Mouse (Mus musculus) neural tube, embryonic 12.5 days (tissue): ENCODE measurements around the gene Syne1. TPM values are rescaled to one million over a fixed set of nuclear protein-coding genes. Genes with fewer than 3 reads are reported as not detected.

Experiments
- ATAC-seq: fragments of 200-750 bp; cut with Nextera tagmentation; 2 replicates; pipeline ENCODE4 v1.8.0; 2017; ENCODE audit warnings: low read depth, mild to moderate bottlenecking, moderate TSS enrichment, moderate library complexity; ENCODE audit not compliant: low FRiP score
- H3K27ac ChIP-seq: fragments of 300-500 bp; sonication (generic); 2 replicates; pipeline ENCODE4 v1.5.1; 2016
- H3K27me3 ChIP-seq: fragments of 300-500 bp; sonication (generic); replicated peaks from 2 replicates; pipeline ENCODE4 v1.6.1; 2016; ENCODE audit warnings: mild to moderate bottlenecking
- H3K36me3 ChIP-seq: fragments of 300-500 bp; sonication (generic); 2 replicates; pipeline ENCODE4 v1.6.1; 2016; ENCODE audit warnings: mild to moderate bottlenecking
- H3K4me1 ChIP-seq: fragments of 300-500 bp; sonication (generic); 2 replicates; pipeline ENCODE4 v1.6.1; 2016
- H3K4me2 ChIP-seq: fragments of 300-500 bp; sonication (generic); replicated peaks from 2 replicates; pipeline ENCODE4 v1.6.1; 2016; ENCODE audit warnings: mild to moderate bottlenecking
- H3K4me3 ChIP-seq: fragments of 300-500 bp; sonication (generic); 2 replicates; pipeline ENCODE4 v1.5.1; 2016
- H3K9ac ChIP-seq: fragments of 300-500 bp; sonication (generic); 2 replicates; pipeline ENCODE4 v1.6.1; 2016; ENCODE audit warnings: mild to moderate bottlenecking
- H3K9me3 ChIP-seq: fragments of 300-500 bp; sonication (generic); 2 replicates; pipeline ENCODE4 v1.6.1; 2016; ENCODE audit warnings: mild to moderate bottlenecking
- WGBS: fragments of 180-500 bp; shearing (Covaris S2); methylation state at CpG from one replicate; pipeline ENCODE4 v1.1.7; 2016; 5-methylcytosine and 5-hydroxymethylcytosine counted together
- polyA plus RNA-seq: library from polyadenylated mRNA; unstranded; fragments of >200 nt; fragmentation: Nextera tagmentation; extraction: Ambion mirVana; gene quantifications from 2 replicates; pipeline ENCODE4 v1.2.1, GENCODE M21; 2016

Syne1 gene
- polyA plus RNA-seq, 1 experiment from 2014 or later = 5.9 TPM

GRCm38 (mm10) chr10:5381536-5381935 lies 169.7 kb downstream of the Syne1 start:
- H3K4me2 ChIP-seq = no peak overlapping the region
- no peaks in the 10 kb centered on the region for H3K9me3 ChIP-seq
- no peak overlapping the region for H3K27ac ChIP-seq
- no peaks in the 10 kb centered on the region for H3K36me3 ChIP-seq
- no peaks in the 10 kb centered on the region for H3K4me1 ChIP-seq
- no peak for ATAC-seq
- no peaks in the 10 kb centered on the region for H3K27me3 ChIP-seq
- no peak overlapping the region for H3K4me3 ChIP-seq
- H3K9ac ChIP-seq = no peak overlapping the region
- 89% methylated on average over 4 of the region's 4 CpGs for WGBS

DNA sequence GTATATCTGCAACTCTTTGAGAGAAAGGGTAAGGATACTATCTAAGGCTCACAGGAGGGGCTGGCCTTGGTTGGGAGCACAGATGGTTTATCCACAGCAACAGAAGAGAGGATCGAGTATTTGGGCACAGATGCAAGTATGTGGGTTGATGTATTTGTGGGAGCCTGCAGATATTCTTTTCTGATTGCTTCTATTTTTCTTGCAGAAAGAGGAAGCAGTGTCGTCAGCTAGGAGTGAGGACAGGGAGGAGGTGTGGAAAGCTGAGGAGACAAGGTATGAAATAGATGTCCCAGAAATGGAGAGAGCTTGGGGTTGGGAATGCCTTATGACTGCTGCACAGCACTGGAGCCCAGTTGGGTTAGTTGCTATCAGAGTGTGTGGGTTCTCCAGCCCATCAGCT lies 172.3 kb downstream of the Syne1 start:
- no peaks in the 10 kb centered on the region for H3K9me3 ChIP-seq
- no peak overlapping the region for H3K27ac ChIP-seq
- no peaks in the 10 kb centered on the region for H3K27me3 ChIP-seq
- WGBS = 71% methylated on average over 2 of the region's 2 CpGs
- H3K4me3 ChIP-seq = no peak overlapping the region
- H3K36me3 ChIP-seq = no peaks in the 10 kb centered on the region
- H3K4me2 ChIP-seq = no peak overlapping the region
- no peak for ATAC-seq
- H3K9ac ChIP-seq = no peak overlapping the region
- no peaks in the 10 kb centered on the region for H3K4me1 ChIP-seq

DNA sequence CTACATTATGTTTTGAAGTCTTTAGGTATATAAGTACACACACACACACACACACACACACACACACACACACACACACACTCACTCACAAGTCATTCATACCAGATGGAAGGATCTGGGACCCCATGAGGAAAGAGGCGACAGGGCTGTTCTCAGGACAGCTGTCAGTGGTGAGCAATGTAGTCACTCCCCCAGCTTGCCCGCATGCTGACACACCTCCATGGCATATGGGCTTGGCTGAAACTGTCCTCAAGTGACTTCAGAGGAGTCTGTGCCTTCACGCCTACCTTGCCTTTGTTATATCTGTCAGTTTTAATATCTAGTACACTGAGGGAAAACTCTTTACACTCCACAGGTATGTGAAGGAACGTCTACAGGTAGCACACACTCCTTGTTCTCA lies 181.7 kb downstream of the Syne1 start:
- WGBS = 87% methylated on average over 4 of the region's 4 CpGs
- H3K4me3 ChIP-seq = no peak overlapping the region
- ATAC-seq = no peak
- no peak overlapping the region for H3K27ac ChIP-seq
- no peaks in the 10 kb centered on the region for H3K4me1 ChIP-seq
- H3K4me2 ChIP-seq = no peak overlapping the region
- no peak overlapping the region for H3K9ac ChIP-seq
- no peaks in the 10 kb centered on the region for H3K36me3 ChIP-seq
- no peaks in the 10 kb centered on the region for H3K9me3 ChIP-seq
- H3K27me3 ChIP-seq = no peaks in the 10 kb centered on the region

DNA sequence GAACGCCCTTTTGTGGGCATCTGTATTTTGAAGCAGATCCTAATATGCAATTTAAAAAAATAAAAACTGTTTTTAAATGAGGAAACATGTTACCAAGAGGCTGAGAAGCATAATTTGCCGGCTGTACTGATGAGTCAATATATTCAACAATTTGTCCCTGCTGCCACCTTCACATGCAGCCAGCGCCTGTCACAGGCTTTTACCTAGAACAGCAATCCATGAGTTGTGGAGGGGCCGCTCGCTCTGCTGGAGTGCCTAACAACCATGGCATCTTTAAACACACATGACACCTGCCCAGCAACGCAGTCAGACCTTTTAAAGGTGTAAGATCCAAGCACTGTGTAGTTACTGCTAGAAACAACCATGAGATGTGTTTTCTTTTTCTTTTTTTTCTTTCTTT lies 183.0 kb downstream of the Syne1 start:
- H3K27ac ChIP-seq = no peak overlapping the region
- H3K4me2 ChIP-seq = no peak overlapping the region
- no peak overlapping the region for H3K9ac ChIP-seq
- 73% methylated on average over 6 of the region's 6 CpGs for WGBS
- no peak for ATAC-seq
- H3K4me1 ChIP-seq = no peaks in the 10 kb centered on the region
- no peak overlapping the region for H3K4me3 ChIP-seq
- H3K36me3 ChIP-seq = no peaks in the 10 kb centered on the region
- H3K9me3 ChIP-seq = no peaks in the 10 kb centered on the region
- H3K27me3 ChIP-seq = no peaks in the 10 kb centered on the region

DNA sequence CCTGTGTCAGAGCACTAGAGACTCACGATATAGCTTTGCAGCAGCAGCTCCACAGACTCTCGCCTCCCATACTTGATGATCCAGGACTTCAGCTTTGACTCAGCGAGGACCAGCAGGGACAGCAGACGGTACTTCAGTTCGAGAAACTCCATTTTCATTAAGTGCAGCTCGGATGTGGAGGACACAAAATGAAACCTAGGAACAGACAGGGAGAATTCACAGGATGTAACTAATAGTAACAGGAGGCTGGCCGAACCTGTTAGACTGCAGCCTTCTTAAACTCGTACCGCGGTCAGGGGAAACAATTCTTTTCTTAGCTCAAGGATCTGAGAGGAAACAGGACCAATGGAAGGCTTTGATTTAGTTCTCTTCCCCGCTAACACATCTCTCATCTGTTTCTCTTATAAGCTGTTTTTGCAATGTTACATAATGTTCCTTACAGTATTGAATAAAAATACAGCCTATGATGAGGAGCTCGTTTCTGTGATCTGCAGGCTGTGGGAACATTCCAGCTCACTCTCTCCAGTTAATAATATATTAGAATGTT lies 183.7 kb downstream of the Syne1 start:
- H3K4me2 ChIP-seq = no peak overlapping the region
- ATAC-seq = no peak
- no peaks in the 10 kb centered on the region for H3K4me1 ChIP-seq
- H3K27ac ChIP-seq = no peak overlapping the region
- no peaks in the 10 kb centered on the region for H3K36me3 ChIP-seq
- no peak overlapping the region for H3K9ac ChIP-seq
- no peaks in the 10 kb centered on the region for H3K27me3 ChIP-seq
- H3K4me3 ChIP-seq = no peak overlapping the region
- no peaks in the 10 kb centered on the region for H3K9me3 ChIP-seq
- WGBS = 78% methylated on average over 12 of the region's 12 CpGs

DNA sequence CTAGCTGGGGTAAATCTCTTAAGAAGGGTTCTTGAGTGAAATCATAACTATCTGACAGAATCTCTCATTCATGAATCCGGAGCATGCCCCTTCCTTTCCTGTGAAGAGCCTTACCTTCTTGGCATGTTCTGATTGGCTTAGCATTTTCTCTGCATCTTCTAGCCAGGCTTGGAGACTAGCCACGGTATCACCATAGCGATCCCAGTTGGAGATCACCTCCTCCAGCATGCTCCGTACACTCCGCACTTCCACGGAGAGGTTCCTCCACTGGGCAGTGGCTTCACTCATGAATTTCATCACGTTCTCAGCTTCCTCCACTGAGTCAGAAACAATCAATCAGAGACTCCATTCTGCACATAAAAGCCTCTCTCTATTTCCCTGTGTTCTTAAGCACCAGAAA lies 190.7 kb downstream of the Syne1 start:
- Histone ChIP-seq H3K27ac (no peak overlapping the region), H3K4me2 (no peak overlapping the region), H3K36me3 (no peaks in the 10 kb centered on the region), H3K4me3 (no peak overlapping the region), H3K9ac (no peak overlapping the region), H3K9me3 (no peaks in the 10 kb centered on the region), H3K27me3 (no peaks in the 10 kb centered on the region), H3K4me1 (no peaks in the 10 kb centered on the region)
- no peak for ATAC-seq
- WGBS = 65% methylated on average over 7 of the region's 7 CpGs

- Histone ChIP-seq H3K4me3 (no peak overlapping the region), H3K4me2 (no peak overlapping the region), H3K27ac (no peak overlapping the region), H3K9me3 (no peaks in the 10 kb centered on the region), H3K27me3 (no peaks in the 10 kb centered on the region), H3K36me3 (no peaks in the 10 kb centered on the region), H3K4me1 (no peaks in the 10 kb centered on the region), H3K9ac (no peak overlapping the region)
- WGBS = 90% methylated on average over 5 of the region's 5 CpGs
- ATAC-seq = no peak
These were observed 194.7 kb downstream of the Syne1 start for GRCm38 (mm10) chr10:5356614-5357013.

- no peak overlapping the region for H3K4me3 ChIP-seq
- WGBS = 90% methylated on average over 1 of the region's 1 CpGs
- ATAC-seq = no peak
- no peaks in the 10 kb centered on the region for H3K4me1 ChIP-seq
- no peaks in the 10 kb centered on the region for H3K9me3 ChIP-seq
- H3K27me3 ChIP-seq = no peaks in the 10 kb centered on the region
- H3K36me3 ChIP-seq = no peaks in the 10 kb centered on the region
- H3K9ac ChIP-seq = no peak overlapping the region
- no peak overlapping the region for H3K27ac ChIP-seq
- no peak overlapping the region for H3K4me2 ChIP-seq
These were observed 197.9 kb downstream of the Syne1 start for GRCm38 (mm10) chr10:5353390-5353789.

DNA sequence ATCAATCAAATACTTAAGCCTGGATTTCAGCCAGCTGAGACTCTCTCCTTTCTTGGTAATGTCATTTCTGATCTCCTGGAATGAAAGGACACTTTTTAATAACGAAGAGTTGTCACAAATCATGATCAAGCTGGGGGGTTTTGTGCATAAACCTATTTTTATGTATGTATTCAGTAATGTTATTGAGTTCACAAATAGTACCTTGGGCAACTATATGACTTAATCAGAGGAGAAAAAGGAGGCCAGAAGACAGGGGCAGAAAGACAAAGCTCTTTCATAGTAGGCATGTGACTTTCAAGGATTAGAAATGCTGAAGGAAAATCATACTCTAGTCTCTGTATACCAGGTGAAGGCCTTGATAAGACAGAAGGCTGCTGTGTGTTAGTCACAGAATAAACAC lies 204.4 kb downstream of the Syne1 start:
- 76% methylated on average over 1 of the region's 1 CpGs for WGBS
- H3K9me3 ChIP-seq = no peaks in the 10 kb centered on the region
- H3K9ac ChIP-seq = no peak overlapping the region
- H3K27me3 ChIP-seq = no peaks in the 10 kb centered on the region
- no peak for ATAC-seq
- no peaks in the 10 kb centered on the region for H3K4me1 ChIP-seq
- H3K4me3 ChIP-seq = no peak overlapping the region
- no peak overlapping the region for H3K27ac ChIP-seq
- H3K4me2 ChIP-seq = no peak overlapping the region
- H3K36me3 ChIP-seq = no peaks in the 10 kb centered on the region

DNA sequence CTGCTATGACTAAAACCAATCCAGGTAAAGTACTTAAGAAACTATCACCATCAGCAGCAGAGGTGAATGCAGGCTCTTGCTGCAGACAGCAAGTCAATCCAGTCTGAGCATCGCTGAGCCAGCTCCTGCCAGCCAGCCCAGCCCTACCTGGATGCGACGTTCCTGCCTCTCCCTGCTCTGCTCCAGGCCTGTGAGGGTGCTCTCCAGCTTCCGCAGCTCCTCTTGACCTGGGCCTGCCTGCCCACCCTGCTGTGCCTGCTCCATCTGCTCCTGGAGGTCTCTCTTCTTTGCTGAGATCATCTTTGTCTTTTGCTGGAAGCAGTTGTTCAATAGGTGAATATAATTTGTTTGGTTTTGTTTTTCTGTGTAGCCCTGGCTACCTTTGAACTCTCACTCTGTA lies 208.1 kb downstream of the Syne1 start:
- Histone ChIP-seq H3K4me3 (no peak overlapping the region), H3K4me1 (no peaks in the 10 kb centered on the region), H3K9me3 (no peaks in the 10 kb centered on the region), H3K36me3 (no peaks in the 10 kb centered on the region), H3K9ac (no peak overlapping the region), H3K4me2 (no peak overlapping the region), H3K27me3 (no peaks in the 10 kb centered on the region), H3K27ac (no peak overlapping the region)
- ATAC-seq = no peak
- 64% methylated on average over 4 of the region's 4 CpGs for WGBS

DNA sequence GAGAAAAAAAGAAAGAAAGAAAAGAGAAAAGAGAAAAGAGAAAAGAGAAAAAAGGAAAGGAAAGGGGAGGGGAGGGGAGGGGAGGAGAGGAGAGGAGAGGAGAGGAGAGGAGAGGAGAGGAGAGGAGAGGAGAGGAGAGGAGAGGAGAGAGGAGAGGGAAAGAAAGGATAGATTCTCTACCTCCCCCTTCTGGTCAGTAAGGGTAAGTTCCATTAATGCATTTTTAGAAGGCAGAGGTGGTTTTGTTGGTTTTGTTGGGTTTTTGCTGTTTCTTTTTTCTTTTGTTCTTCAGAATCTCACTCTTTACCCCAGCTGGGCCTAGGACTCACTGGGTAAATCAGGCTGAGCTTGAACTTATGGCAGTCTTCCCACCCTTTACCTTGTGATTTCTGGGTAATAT lies 214.9 kb downstream of the Syne1 start:
- no peak for ATAC-seq
- Histone ChIP-seq H3K9ac (no peak overlapping the region), H3K4me2 (no peak overlapping the region)

GRCm38 (mm10) chr10:5332801-5333200 lies 218.5 kb downstream of the Syne1 start:
- 90% methylated on average over 5 of the region's 5 CpGs for WGBS

More for the DNA sequence above, 214.9 kb downstream of the Syne1 start:
- H3K4me1 ChIP-seq = no peaks in the 10 kb centered on the region
- no peaks in the 10 kb centered on the region for H3K9me3 ChIP-seq
- no peaks in the 10 kb centered on the region for H3K36me3 ChIP-seq
- H3K4me3 ChIP-seq = no peak overlapping the region
- no peak overlapping the region for H3K27ac ChIP-seq
- no peaks in the 10 kb centered on the region for H3K27me3 ChIP-seq

GRCm38 (mm10) chr10:5326716-5327115 lies 224.6 kb downstream of the Syne1 start:
- Histone ChIP-seq H3K27me3 (no peaks in the 10 kb centered on the region), H3K9me3 (no peaks in the 10 kb centered on the region), H3K27ac (no peak overlapping the region), H3K36me3 (no peaks in the 10 kb centered on the region), H3K9ac (no peak overlapping the region), H3K4me3 (no peak overlapping the region), H3K4me1 (no peaks in the 10 kb centered on the region), H3K4me2 (no peak overlapping the region)
- ATAC-seq = no peak
- WGBS = 82% methylated on average over 9 of the region's 9 CpGs

More at GRCm38 (mm10) chr10:5332801-5333200, 218.5 kb downstream of the Syne1 start:
- no peak overlapping the region for H3K27ac ChIP-seq
- H3K36me3 ChIP-seq = no peaks in the 10 kb centered on the region
- no peak for ATAC-seq
- H3K4me2 ChIP-seq = no peak overlapping the region
- H3K4me3 ChIP-seq = no peak overlapping the region
- H3K9me3 ChIP-seq = no peaks in the 10 kb centered on the region
- no peaks in the 10 kb centered on the region for H3K27me3 ChIP-seq
- H3K4me1 ChIP-seq = no peaks in the 10 kb centered on the region
- no peak overlapping the region for H3K9ac ChIP-seq
